Mouse (Mus musculus): ENCODE measurements around the gene Ube3c. TPM values are rescaled to one million over a fixed set of nuclear protein-coding genes. Genes with fewer than 3 reads are reported as not detected.

The Ube3c gene
- polyA plus RNA-seq, 1 experiment = 16.7 TPM

DNA sequence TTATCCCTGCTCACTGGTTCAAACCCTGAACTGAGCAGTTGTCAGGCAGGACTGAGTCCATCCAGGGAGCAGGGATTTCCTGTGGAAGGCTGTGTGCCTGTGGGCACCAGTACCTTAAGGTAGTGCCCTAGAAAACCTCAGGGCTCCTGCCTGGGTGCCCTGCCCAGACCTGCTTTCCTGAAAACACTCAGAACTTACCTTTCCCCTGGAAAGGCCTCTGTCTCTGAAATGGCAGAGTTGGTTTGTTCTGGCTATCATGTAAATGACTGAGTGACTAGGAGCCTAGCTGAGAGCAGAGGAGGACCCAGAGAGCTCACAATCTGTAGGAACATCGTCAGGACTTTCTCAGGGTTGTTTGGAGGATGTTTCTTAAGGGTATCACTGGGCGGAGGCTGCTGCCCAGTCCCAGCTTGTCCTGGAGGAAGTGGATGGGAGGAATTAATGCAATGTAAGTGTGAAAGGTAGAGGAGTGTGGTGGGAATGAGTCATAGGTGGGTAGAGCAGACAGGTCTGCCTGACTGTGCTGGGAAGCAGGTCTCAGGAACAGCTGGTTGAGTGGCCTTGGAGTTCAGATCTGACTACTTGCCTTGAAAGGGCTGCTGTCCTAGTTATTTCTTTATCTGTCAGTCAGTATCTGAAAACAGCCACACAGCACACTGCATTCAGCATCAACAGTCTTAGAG lies 130.6 kb downstream of the Ube3c start:
- 83% methylated on average over 2 of the region's 2 CpGs for WGBS
- no peak for TF ChIP-seq POLR2A (IDR thresholded peaks at IDR 0.05; ENCODE audit: low read depth, low read length)
- TF ChIP-seq CTCF (conservative IDR thresholded peaks at IDR 0.05; ENCODE audit: insufficient read depth, insufficient read length, low read depth, low read length) = no peak
- H3K27ac ChIP-seq (ENCODE audit: insufficient read depth, low read depth, low read length) = no peak overlapping the region
- H3K4me1 ChIP-seq (ENCODE audit: control insufficient read depth, insufficient read depth, low read length) = no peaks in the 10 kb centered on the region
- H3K36me3 ChIP-seq (ENCODE audit: control insufficient read depth, insufficient read depth, low read length) = no peaks in the 10 kb centered on the region
- H3K27me3 ChIP-seq (replicated peaks; ENCODE audit: control insufficient read depth, insufficient read depth, low read length) = no peaks in the 10 kb centered on the region
- no peak overlapping the region for H3K4me3 ChIP-seq (ENCODE audit: insufficient read depth, low read depth, low read length)
- DNase-seq = no peak

GRCm38 (mm10) chr5:29707241-29707640 lies 138.2 kb downstream of the Ube3c start:
- WGBS = 77% methylated on average over 4 of the region's 4 CpGs
- Histone ChIP-seq H3K4me1 (ENCODE audit: control insufficient read depth, insufficient read depth, low read length) (no peaks in the 10 kb centered on the region), H3K27me3 (replicated peaks; ENCODE audit: control insufficient read depth, insufficient read depth, low read length) (no peaks in the 10 kb centered on the region), H3K36me3 (ENCODE audit: control insufficient read depth, insufficient read depth, low read length) (no peaks in the 10 kb centered on the region), H3K27ac (ENCODE audit: insufficient read depth, low read depth, low read length) (no peak overlapping the region), H3K4me3 (ENCODE audit: insufficient read depth, low read depth, low read length) (no peak overlapping the region)
- TF ChIP-seq CTCF (conservative IDR thresholded peaks at IDR 0.05; ENCODE audit: insufficient read depth, insufficient read length, low read depth, low read length) = no peak
- no peak for TF ChIP-seq POLR2A (IDR thresholded peaks at IDR 0.05; ENCODE audit: low read depth, low read length)
- DNase-seq = no peak

DNA sequence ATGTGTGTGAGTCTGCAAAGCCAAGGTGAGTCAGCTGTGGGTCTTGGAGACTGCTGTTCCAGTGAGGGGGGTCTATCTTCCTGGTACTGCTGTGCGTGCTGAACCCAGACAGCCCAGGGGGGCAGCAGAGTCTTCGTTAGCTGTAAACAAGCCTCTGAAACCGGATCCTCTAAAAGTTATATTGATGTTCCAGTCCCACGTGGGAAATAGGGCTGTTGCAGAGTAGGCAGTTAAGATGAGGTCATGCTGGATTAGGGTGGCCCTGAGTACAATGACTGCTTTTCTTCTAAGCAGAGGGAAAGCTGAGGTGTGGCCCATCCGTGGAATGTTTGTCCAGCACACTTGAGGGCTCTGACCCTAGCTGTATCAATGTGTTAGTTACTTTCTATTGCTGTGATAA lies 139.2 kb downstream of the Ube3c start:
- H3K4me1 ChIP-seq (ENCODE audit: control insufficient read depth, insufficient read depth, low read length) = no peaks in the 10 kb centered on the region
- H3K4me3 ChIP-seq (ENCODE audit: insufficient read depth, low read depth, low read length) = no peak overlapping the region
- H3K27me3 ChIP-seq (replicated peaks; ENCODE audit: control insufficient read depth, insufficient read depth, low read length) = no peaks in the 10 kb centered on the region
- H3K36me3 ChIP-seq (ENCODE audit: control insufficient read depth, insufficient read depth, low read length) = no peaks in the 10 kb centered on the region
- DNase-seq = no peak
- no peak overlapping the region for H3K27ac ChIP-seq (ENCODE audit: insufficient read depth, low read depth, low read length)
- WGBS = 14% methylated on average over 5 of the region's 5 CpGs
- TF ChIP-seq POLR2A (IDR thresholded peaks at IDR 0.05; ENCODE audit: low read depth, low read length) (no peak), CTCF (conservative IDR thresholded peaks at IDR 0.05; ENCODE audit: insufficient read depth, insufficient read length, low read depth, low read length) (no peak)

DNA sequence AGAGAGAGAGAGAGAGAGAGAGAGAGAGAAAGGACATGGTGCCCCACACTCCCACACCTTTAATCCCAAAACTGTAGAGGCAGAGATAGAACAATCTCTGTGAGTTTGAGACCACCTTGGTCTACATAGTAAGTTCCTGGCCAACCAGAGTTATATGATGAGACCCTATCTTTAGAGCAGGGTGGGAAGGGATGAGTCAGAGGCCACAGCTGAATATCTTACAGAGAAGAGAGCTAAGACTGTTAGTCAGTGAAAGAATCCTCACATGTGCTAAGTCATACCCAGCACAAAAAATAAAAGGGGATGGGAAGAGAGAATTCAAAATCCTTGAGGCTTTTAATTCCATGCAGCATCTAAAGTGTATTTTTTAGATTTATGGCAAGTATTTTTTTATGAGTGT lies 142.6 kb downstream of the Ube3c start:
- Histone ChIP-seq H3K4me3 (ENCODE audit: insufficient read depth, low read depth, low read length) (no peak overlapping the region), H3K27me3 (replicated peaks; ENCODE audit: control insufficient read depth, insufficient read depth, low read length) (no peaks in the 10 kb centered on the region), H3K27ac (ENCODE audit: insufficient read depth, low read depth, low read length) (no peak overlapping the region), H3K36me3 (ENCODE audit: control insufficient read depth, insufficient read depth, low read length) (no peaks in the 10 kb centered on the region), H3K4me1 (ENCODE audit: control insufficient read depth, insufficient read depth, low read length) (no peaks in the 10 kb centered on the region)
- TF ChIP-seq POLR2A (IDR thresholded peaks at IDR 0.05; ENCODE audit: low read depth, low read length) (no peak), CTCF (conservative IDR thresholded peaks at IDR 0.05; ENCODE audit: insufficient read depth, insufficient read length, low read depth, low read length) (no peak)
- DNase-seq = no peak

DNA sequence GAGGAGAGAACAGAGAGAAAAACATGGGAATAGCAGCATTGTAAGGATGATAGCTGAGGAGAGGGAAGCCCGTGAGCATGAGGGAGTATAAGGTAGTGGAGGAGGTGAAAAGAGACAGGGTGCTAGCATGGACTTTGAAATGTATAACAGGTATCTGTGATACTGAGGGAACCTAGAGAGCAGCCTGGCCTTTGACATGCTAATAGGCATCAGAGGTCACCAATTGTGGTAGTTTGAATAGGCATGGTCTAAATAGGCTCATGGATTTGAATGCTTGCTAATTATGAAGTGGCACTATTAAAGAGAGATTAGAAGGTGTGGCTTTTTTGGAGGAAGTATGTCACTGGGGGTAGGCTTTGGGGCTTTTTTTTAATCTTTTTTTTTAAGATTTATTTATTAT lies 143.9 kb downstream of the Ube3c start:
- TF ChIP-seq CTCF (conservative IDR thresholded peaks at IDR 0.05; ENCODE audit: insufficient read depth, insufficient read length, low read depth, low read length) (no peak), POLR2A (IDR thresholded peaks at IDR 0.05; ENCODE audit: low read depth, low read length) (no peak)
- Histone ChIP-seq H3K4me3 (ENCODE audit: insufficient read depth, low read depth, low read length) (no peak overlapping the region), H3K27ac (ENCODE audit: insufficient read depth, low read depth, low read length) (no peak overlapping the region), H3K4me1 (ENCODE audit: control insufficient read depth, insufficient read depth, low read length) (no peaks in the 10 kb centered on the region), H3K27me3 (replicated peaks; ENCODE audit: control insufficient read depth, insufficient read depth, low read length) (no peaks in the 10 kb centered on the region), H3K36me3 (ENCODE audit: control insufficient read depth, insufficient read depth, low read length) (no peaks in the 10 kb centered on the region)
- DNase-seq = no peak
- WGBS = 61% methylated on average over 1 of the region's 1 CpGs

- Histone ChIP-seq H3K27me3 (replicated peaks; ENCODE audit: control insufficient read depth, insufficient read depth, low read length) (no peaks in the 10 kb centered on the region), H3K4me3 (ENCODE audit: insufficient read depth, low read depth, low read length) (no peak overlapping the region), H3K27ac (ENCODE audit: insufficient read depth, low read depth, low read length) (no peak overlapping the region), H3K4me1 (ENCODE audit: control insufficient read depth, insufficient read depth, low read length) (no peaks in the 10 kb centered on the region), H3K36me3 (ENCODE audit: control insufficient read depth, insufficient read depth, low read length) (no peaks in the 10 kb centered on the region)
- DNase-seq = no peak
- 28% methylated on average over 1 of the region's 1 CpGs for WGBS
- TF ChIP-seq POLR2A (IDR thresholded peaks at IDR 0.05; ENCODE audit: low read depth, low read length) = no peak
- no peak for TF ChIP-seq CTCF (conservative IDR thresholded peaks at IDR 0.05; ENCODE audit: insufficient read depth, insufficient read length, low read depth, low read length)
These were observed 152.1 kb downstream of the Ube3c start for GRCm38 (mm10) chr5:29721159-29721558.

DNA sequence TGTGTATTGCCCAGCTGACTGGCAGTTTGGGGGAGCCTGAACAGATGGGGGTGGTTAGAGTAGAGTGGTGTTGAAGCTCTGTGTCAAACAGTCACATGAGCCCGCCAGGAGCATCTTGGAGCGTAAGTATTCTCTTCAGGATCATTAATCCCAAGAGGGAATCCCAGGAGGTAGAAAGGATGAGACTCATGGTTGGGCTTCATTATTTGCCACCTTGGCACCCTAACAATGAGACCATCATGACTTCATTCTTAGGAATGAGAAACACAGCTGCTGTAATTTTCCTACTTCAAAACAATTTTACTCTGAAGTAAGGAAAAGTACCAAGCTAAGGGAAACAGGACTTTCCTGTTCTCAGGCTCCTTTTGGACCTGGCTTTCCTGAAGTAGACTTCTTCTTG lies 156.3 kb downstream of the Ube3c start:
- DNase-seq = no peak
- no peaks in the 10 kb centered on the region for H3K27me3 ChIP-seq (replicated peaks; ENCODE audit: control insufficient read depth, insufficient read depth, low read length)
- no peaks in the 10 kb centered on the region for H3K36me3 ChIP-seq (ENCODE audit: control insufficient read depth, insufficient read depth, low read length)
- 42% methylated on average over 2 of the region's 2 CpGs for WGBS
- TF ChIP-seq POLR2A (IDR thresholded peaks at IDR 0.05; ENCODE audit: low read depth, low read length) (no peak), CTCF (conservative IDR thresholded peaks at IDR 0.05; ENCODE audit: insufficient read depth, insufficient read length, low read depth, low read length) (no peak)
- H3K4me1 ChIP-seq (ENCODE audit: control insufficient read depth, insufficient read depth, low read length) = no peaks in the 10 kb centered on the region
- H3K4me3 ChIP-seq (ENCODE audit: insufficient read depth, low read depth, low read length) = no peak overlapping the region
- peak overlapping the region; percentile 30; the same call in 1 of the 2 replicates for H3K27ac ChIP-seq (ENCODE audit: insufficient read depth, low read depth, low read length)

Other genes starting within 250 kb of the Ube3c start
- gene Lmbr1, start 190.9 kb upstream of the Ube3c start, polyA plus RNA-seq (2012; rRNA removed) = 3.9 and 4.4 TPM in 2 replicates
- 4.8 and 6.8 TPM in 2 replicates for gene Nom1, start 134.6 kb upstream of the Ube3c start, polyA plus RNA-seq (2012; rRNA removed)
- gene Mnx1, start 90.8 kb upstream of the Ube3c start, polyA plus RNA-seq (2012; rRNA removed) = not detected in 2 replicates
- gene Dnajb6, start 166.4 kb downstream of the Ube3c start, polyA plus RNA-seq (2012; rRNA removed) = 49.8 and 58.7 TPM in 2 replicates
- not detected in 2 replicates for gene Gm5129, start 166.7 kb downstream of the Ube3c start, polyA plus RNA-seq (2012; rRNA removed)